Mouse (Mus musculus) layer of hippocampus, postnatal 14 days (tissue): ENCODE data around the gene Gbe1. TPM values are rescaled to one million over a fixed set of nuclear protein-coding genes. Genes with fewer than 3 reads are reported as not detected.

Experiments used
- DNase-seq, 2 experiments: peaks; one replicate each; pipeline ENCODE4 v3.0.0; 2021 to 2022; ENCODE audit warnings: low spot score in 2 of 2, mixed read lengths in 1 of 2
- total RNA-seq, 2 experiments: library from RNA; stranded (reverse); gene quantifications; 2 replicates each; pipeline ENCODE4 v1.2.3; 2021

Gbe1 gene
- total RNA-seq, 2 experiments from 2014 or later, result 8.1 to 10.5 TPM

GRCm38 (mm10) chr16:70352571-70352970 is 38.8 kb downstream of the Gbe1 start:
- no peak for DNase-seq

GRCm38 (mm10) chr16:70353058-70353457 is 39.3 kb downstream of the Gbe1 start:
- DNase-seq, result no peak

GRCm38 (mm10) chr16:70358326-70358725 is 44.6 kb downstream of the Gbe1 start:
- DNase-seq, result no peak

GRCm38 (mm10) chr16:70365229-70365628 is 51.5 kb downstream of the Gbe1 start:
- DNase-seq, result no peak

- DNase-seq, result no peak
Observed at GRCm38 (mm10) chr16:70381045-70381444, 67.3 kb downstream of the Gbe1 start.

- no peak for DNase-seq
Observed at GRCm38 (mm10) chr16:70385494-70385893, 71.7 kb downstream of the Gbe1 start.

- DNase-seq, result no peak
Observed at GRCm38 (mm10) chr16:70387385-70387784, 73.6 kb downstream of the Gbe1 start.

- no peak for DNase-seq
Observed at GRCm38 (mm10) chr16:70395276-70395675, 81.5 kb downstream of the Gbe1 start.

GRCm38 (mm10) chr16:70407780-70408179 is 94.0 kb downstream of the Gbe1 start:
- DNase-seq, result no peak

- no peak for DNase-seq
Observed at GRCm38 (mm10) chr16:70421077-70421476, 107.3 kb downstream of the Gbe1 start.

GRCm38 (mm10) chr16:70449520-70449919 is 135.8 kb downstream of the Gbe1 start:
- no peak for DNase-seq

GRCm38 (mm10) chr16:70475583-70475982 is 161.8 kb downstream of the Gbe1 start:
- DNase-seq, result no peak

GRCm38 (mm10) chr16:70476161-70476560 is 162.4 kb downstream of the Gbe1 start:
- DNase-seq, result no peak

GRCm38 (mm10) chr16:70480494-70480893 is 166.7 kb downstream of the Gbe1 start:
- no peak for DNase-seq

GRCm38 (mm10) chr16:70506457-70506856 is 192.7 kb downstream of the Gbe1 start:
- no peak for DNase-seq

GRCm38 (mm10) chr16:70510938-70511337 is 197.2 kb downstream of the Gbe1 start:
- DNase-seq, result no peak

GRCm38 (mm10) chr16:70522861-70523260 is 209.1 kb downstream of the Gbe1 start:
- no peak for DNase-seq

- DNase-seq, result no peak
Observed at GRCm38 (mm10) chr16:70523566-70523965, 209.8 kb downstream of the Gbe1 start.

GRCm38 (mm10) chr16:70524273-70524672 is 210.5 kb downstream of the Gbe1 start:
- DNase-seq, result no peak

GRCm38 (mm10) chr16:70527224-70527623 is 213.5 kb downstream of the Gbe1 start:
- no peak for DNase-seq

- no peak for DNase-seq
Observed at GRCm38 (mm10) chr16:70535224-70535623, 221.5 kb downstream of the Gbe1 start.

GRCm38 (mm10) chr16:70550835-70551234 is 237.1 kb downstream of the Gbe1 start:
- DNase-seq, result no peak

GRCm38 (mm10) chr16:70561635-70562348 is 248.0 kb downstream of the Gbe1 start:
- no peak for DNase-seq
